Mouse (Mus musculus) G1E (cell line): ENCODE data around the gene Nodal.

ENCODE experiments used
- CTCF ChIP-seq: IDR thresholded peaks from 2 replicates; pipeline ENCODE4 v1.5.1; 2012; ENCODE audit warnings: low read depth, low read length, inconsistent platforms, mixed read lengths
- GATA1 ChIP-seq: IDR thresholded peaks from 2 replicates; pipeline ENCODE4 v1.6.1; 2012; ENCODE audit warnings: borderline replicate concordance, low read length, inconsistent platforms, mixed read lengths
- GATA2 ChIP-seq: IDR thresholded peaks from 2 replicates; pipeline ENCODE4 v1.6.1; 2012; ENCODE audit warnings: low read depth, low read length, inconsistent platforms, borderline replicate concordance
- POLR2AphosphoS5 ChIP-seq: IDR thresholded peaks from 2 replicates; pipeline ENCODE4 v1.6.1; 2012; ENCODE audit warnings: low read depth, low read length, inconsistent platforms; ENCODE audit not compliant: insufficient replicate concordance
- TAL1 ChIP-seq: conservative IDR thresholded peaks from 2 replicates; pipeline ENCODE4 v1.6.1; 2012; ENCODE audit warnings: low read depth, low read length, inconsistent platforms, mixed read lengths

DNA sequence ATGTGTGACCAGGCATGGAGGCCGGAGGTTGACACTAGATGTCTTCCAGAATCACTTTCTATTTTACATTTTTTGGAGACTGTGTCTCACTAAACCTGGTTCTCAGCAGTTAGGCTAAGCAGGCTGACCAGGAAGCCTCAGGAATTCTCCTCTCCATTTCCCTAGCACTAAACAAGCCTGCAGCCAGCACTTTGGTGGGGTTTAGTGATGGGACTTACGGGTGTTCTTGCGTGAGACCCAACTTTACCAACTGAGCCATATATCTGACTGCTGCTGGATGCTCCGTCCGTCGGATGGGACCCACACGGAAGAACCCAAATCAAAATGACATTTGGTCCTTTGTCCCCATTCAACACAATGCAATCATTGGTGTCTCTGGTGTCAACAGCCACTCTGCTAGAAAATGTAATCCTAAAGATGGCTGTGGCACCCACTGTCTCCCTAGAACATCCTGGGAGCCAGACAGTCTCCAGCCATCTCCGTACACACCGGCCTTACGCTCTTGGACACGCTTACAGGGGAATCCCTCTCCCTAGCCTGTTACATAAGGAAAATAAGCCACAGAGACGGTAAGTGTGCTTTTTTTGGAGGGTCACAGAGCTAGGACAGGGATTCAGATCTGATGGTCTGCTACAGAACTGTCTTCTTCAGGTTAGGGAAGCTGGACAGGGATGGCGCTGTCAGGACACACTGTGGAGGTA lies 38.3 kb upstream of the Nodal start:
- TF ChIP-seq CTCF (no peak), POLR2AphosphoS5 (no peak), GATA1 (no peak), TAL1 (no peak), GATA2 (no peak)
